Mouse (Mus musculus) erythroid progenitor cell, adult 5-6 weeks (primary cell): ENCODE measurements around the gene Gm30083. TPM values are rescaled to one million over a fixed set of nuclear protein-coding genes. Genes with fewer than 3 reads are reported as not detected.

Experiments used
- ATAC-seq: replicated peaks from 2 replicates; pipeline ENCODE4 v1.8.0; 2016; ENCODE audit warnings: moderate number of reproducible peaks, mild to moderate bottlenecking, moderate TSS enrichment, inconsistent platforms; ENCODE audit not compliant: poor library complexity, low FRiP score, severe bottlenecking
- total RNA-seq, 2 experiments: library from RNA; stranded (forward) in 1 of 2; stranded (reverse) in 1 of 2; fragments of 150-400 nt in 1 of 2; fragments of 186-747, 209-891 nt in 1 of 2; gene quantifications; 2 replicates each; pipeline versions ENCODE4 v1.2.3 to v1.2.4; 2015 to 2017; ENCODE audit warnings: low replicate concordance in 2 of 2

The Gm30083 gene
- total RNA-seq (2015; ENCODE audit: low replicate concordance) (not detected in 2 replicates), total RNA-seq (2017; ENCODE audit: low replicate concordance) (not detected in 2 replicates)

GRCm38 (mm10) chr14:34015063-34015462, at the start of gene Gm30083:
TSS of gene Gm30083 (minus strand) at chr14:34015182.
- no peak for ATAC-seq

- no peak for ATAC-seq
These were observed 37.5 kb upstream of the Gm30083 start, which contains the start of gene Antxrl for GRCm38 (mm10) chr14:34052516-34052915. TSS of gene Antxrl (plus strand) at chr14:34052707.

- no peak for ATAC-seq
These were observed 35.3 kb upstream of the Gm30083 start for GRCm38 (mm10) chr14:34050101-34050779.

GRCm38 (mm10) chr14:34043341-34043740, 28.4 kb upstream of the Gm30083 start:
- ATAC-seq: no peak

- no peak for ATAC-seq
These were observed 26.3 kb upstream of the Gm30083 start for GRCm38 (mm10) chr14:34041241-34041640.

- ATAC-seq: no peak
These were observed 19.0 kb upstream of the Gm30083 start for GRCm38 (mm10) chr14:34033841-34034610.

- ATAC-seq: no peak
These were observed 11.7 kb upstream of the Gm30083 start for GRCm38 (mm10) chr14:34026710-34027109.

- ATAC-seq: no peak
These were observed 2.0 kb upstream of the Gm30083 start for GRCm38 (mm10) chr14:34016938-34017337.

- ATAC-seq: no peak
These were observed 1.4 kb upstream of the Gm30083 start, which contains the start of gene Gm5460 for GRCm38 (mm10) chr14:34016381-34016780. TSS of gene Gm5460 (plus strand) at chr14:34016758.

GRCm38 (mm10) chr14:34002358-34002757, 12.6 kb downstream of the Gm30083 start:
- no peak for ATAC-seq

GRCm38 (mm10) chr14:34001445-34001844, 13.5 kb downstream of the Gm30083 start:
- ATAC-seq: no peak

- ATAC-seq: no peak
These were observed 14.9 kb downstream of the Gm30083 start for GRCm38 (mm10) chr14:34000076-34000475.

- ATAC-seq: no peak
These were observed 17.6 kb downstream of the Gm30083 start for GRCm38 (mm10) chr14:33997427-33997826.

GRCm38 (mm10) chr14:33993521-33994289, 21.3 kb downstream of the Gm30083 start:
- no peak for ATAC-seq

GRCm38 (mm10) chr14:33993051-33993450, 21.9 kb downstream of the Gm30083 start:
- ATAC-seq: no peak

- ATAC-seq: no peak
These were observed 23.0 kb downstream of the Gm30083 start for GRCm38 (mm10) chr14:33991971-33992370.

- ATAC-seq: no peak
These were observed 25.8 kb downstream of the Gm30083 start for GRCm38 (mm10) chr14:33989201-33989600.

- no peak for ATAC-seq
These were observed 36.4 kb downstream of the Gm30083 start, which contains the start of gene Zfp488 for GRCm38 (mm10) chr14:33978604-33979059. TSS of gene Zfp488 (minus strand) at chr14:33978764.

- ATAC-seq: no peak
These were observed 37.2 kb downstream of the Gm30083 start for GRCm38 (mm10) chr14:33977748-33978147.

- no peak for ATAC-seq
These were observed 40.2 kb downstream of the Gm30083 start for GRCm38 (mm10) chr14:33974752-33975151.
